Mouse (Mus musculus) liver, embryonic 13.5 days (tissue): ENCODE results near the gene Cmah. TPM values are rescaled to one million over a fixed set of nuclear protein-coding genes. Genes with fewer than 3 reads are reported as not detected.

Experiments
- polyA plus RNA-seq: library from polyadenylated mRNA; unstranded; fragments of >200 nt; fragmentation: Nextera tagmentation; extraction: Ambion mirVana; gene quantifications from 2 replicates; pipeline ENCODE4 v1.2.1, GENCODE M21; 2015

The Cmah gene
- polyA plus RNA-seq, 1 experiment from 2014 or later = 1.0 TPM

Other genes starting within 250 kb of the Cmah start
- 5.5 and 7.9 TPM in 2 replicates for gene Carmil1, start 46.6 kb upstream of the Cmah start, polyA plus RNA-seq